Comparison of ENCODE assay signal across 10 mouse cellular contexts in the genomic region with DNA sequence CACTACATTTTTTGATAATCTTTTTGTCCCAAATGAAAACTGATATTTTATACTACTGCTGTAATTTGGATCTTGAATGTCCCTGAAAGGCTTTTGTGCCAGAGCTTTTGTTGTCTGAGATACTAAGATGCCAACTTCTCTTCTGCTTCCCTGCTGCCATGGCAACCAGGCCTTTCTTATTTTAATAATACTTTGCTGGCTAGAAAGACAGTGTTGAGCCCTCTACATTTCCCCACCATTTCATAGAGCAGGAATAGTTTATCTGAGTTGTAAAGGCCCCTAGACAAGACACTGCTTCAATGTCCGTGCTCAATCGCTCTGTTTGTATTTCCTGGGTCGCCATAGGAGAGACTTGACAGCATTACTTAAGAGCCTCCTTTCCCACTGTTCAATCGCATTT. TPM values are rescaled to one million over a fixed set of nuclear protein-coding genes. Genes with fewer than 3 reads are reported as not detected.
DNase-seq lines count a peak whose midpoint lies in the region; ATAC-seq and TF ChIP-seq lines count a peak whose summit lies in the region.
"Had no signal": no experiment of that assay in that cellular context is flagged by ENCODE, and none has a peak within 500 bp of the region (broad histone marks: within the 10 kb centered on the region; RNA-seq: fewer than 3 reads in every experiment).

No protein-coding gene starts in this region.

- H3K36me3 ChIP-seq in forebrain, embryonic 10.5 days (replicated peaks) = no peaks in the 10 kb centered on the region
- no peaks in the 10 kb centered on the region for H3K36me3 ChIP-seq in hindbrain, embryonic 16.5 days (ENCODE audit: control insufficient read depth, insufficient read depth, low read length)
- H3K36me3 ChIP-seq in midbrain, postnatal 0 days (ENCODE audit: insufficient read depth, low read length) = 0 out of 2 replicates have a peak, but pooled peaks cover 3% of the 10 kb centered on the region
- H3K36me3 ChIP-seq: limb, embryonic 15.5 days had no signal

- peak overlapping the region; percentile 56 for H3K27ac ChIP-seq in left cerebral cortex, adult 2 months
- H3K27ac ChIP-seq in forebrain, embryonic 10.5 days = no peak overlapping the region
- H3K27ac ChIP-seq in hindbrain, embryonic 16.5 days (ENCODE audit: low read depth, low read length) = peak overlapping the region; percentile 39; the same call in 1 of the 2 replicates
- H3K27ac ChIP-seq in midbrain, postnatal 0 days (ENCODE audit: low read depth, low read length) = 0 out of 2 replicates have a peak overlapping the region, but pooled peaks have one; percentile 7
- H3K27ac ChIP-seq: limb, embryonic 15.5 days had no signal

- H3K9ac ChIP-seq in hindbrain, embryonic 16.5 days (ENCODE audit: low read depth, low read length) = no peak overlapping the region
- 0 out of 2 replicates have a peak overlapping the region, but pooled peaks have one; percentile 24 for H3K9ac ChIP-seq in midbrain, postnatal 0 days (replicated peaks; ENCODE audit: low read length, poor library complexity, severe bottlenecking)
- H3K9ac ChIP-seq: limb, embryonic 15.5 days had no signal

- no peak for ATAC-seq in hindbrain, embryonic 16.5 days
- ATAC-seq in midbrain, postnatal 0 days (ENCODE audit: low FRiP score) = no peak

- no peak for TF ChIP-seq CTCF in left cerebral cortex, adult 2 months (IDR thresholded peaks at IDR 0.05)
- no peak for TF ChIP-seq CTCF in midbrain, postnatal 0 days (IDR thresholded peaks at IDR 0.05)

- DNase-seq in left cerebral cortex, adult 2 months (ENCODE audit: extremely low spot score in 1 of 2, low spot score in 2 of 2) = no peak
- DNase-seq in left cerebral cortex, postnatal 36 days (ENCODE audit: low spot score in 2 of 2) = no peak
- DNase-seq in forebrain, embryonic 10.5 days (ENCODE audit: extremely low spot score, low spot score) = no peak
- DNase-seq in midbrain, postnatal 0 days (ENCODE audit: low spot score) = peak; percentile 28
- no peak for DNase-seq in ovary, postnatal 14 days (ENCODE audit: low spot score)
- DNase-seq in lung, postnatal 36 days = no peak
- DNase-seq in retina, embryonic 14.5 days (ENCODE audit: low spot score) = no peak
- DNase-seq: kidney, postnatal 10 days had no signal

- peak overlapping the region; percentile 95 for H3K4me3 ChIP-seq in left cerebral cortex, adult 2 months
- H3K4me3 ChIP-seq in forebrain, embryonic 10.5 days = peak overlapping the region; percentile 13; the same call in 1 of the 2 replicates
- H3K4me3 ChIP-seq in hindbrain, embryonic 16.5 days (ENCODE audit: low read length) = peak overlapping the region; percentile 16; the same call in 1 of the 2 replicates
- H3K4me3 ChIP-seq in midbrain, postnatal 0 days (ENCODE audit: low read depth, low read length) = peak overlapping the region; percentile 95; the same call in 1 of the 2 replicates

- peak overlapping the region; percentile 86 for H3K4me2 ChIP-seq in hindbrain, embryonic 16.5 days (ENCODE audit: low read length)
- H3K4me2 ChIP-seq in midbrain, postnatal 0 days (ENCODE audit: low read depth, low read length, poor library complexity, severe bottlenecking) = peak overlapping the region; percentile 73

- peaks cover 4% of the 10 kb centered on the region for H3K27me3 ChIP-seq in forebrain, embryonic 10.5 days (ENCODE audit: poor library complexity, severe bottlenecking)
- H3K27me3 ChIP-seq in hindbrain, embryonic 16.5 days (replicated peaks; ENCODE audit: control insufficient read depth, insufficient read depth, low read length) = no peaks in the 10 kb centered on the region
- no peaks in the 10 kb centered on the region for H3K27me3 ChIP-seq in midbrain, postnatal 0 days (ENCODE audit: insufficient read depth, low read length)
- H3K27me3 ChIP-seq: limb, embryonic 15.5 days had no signal

- WGBS in forebrain, embryonic 10.5 days = 44% methylated on average over 4 of the region's 4 CpGs
- 11% methylated on average over 4 of the region's 4 CpGs for WGBS in hindbrain, embryonic 16.5 days
- 9% methylated on average over 4 of the region's 4 CpGs for WGBS in midbrain, postnatal 0 days

- H3K9me3 ChIP-seq in forebrain, embryonic 10.5 days = no peaks in the 10 kb centered on the region
- H3K9me3 ChIP-seq in hindbrain, embryonic 16.5 days (ENCODE audit: control insufficient read depth, low read length) = no peaks in the 10 kb centered on the region
- H3K9me3 ChIP-seq in midbrain, postnatal 0 days (ENCODE audit: low read length) = no peaks in the 10 kb centered on the region
- H3K9me3 ChIP-seq: limb, embryonic 15.5 days had no signal

- intact Hi-C loops in left cerebral cortex, adult 2 months (cut with DNase I) = loop anchor here (2.0 to 10.0 kb wide), 4 partner anchors 190 to 480 kb away; a partner anchor contains a TSS
- intact Hi-C loops in left cerebral cortex, postnatal 36 days (cut with DNase I) = loop anchor here (5.0 kb wide), 3 partner anchors 152 to 262 kb away; a partner anchor contains a TSS

- peaks cover 51% of the 10 kb centered on the region for H3K4me1 ChIP-seq in forebrain, embryonic 10.5 days
- H3K4me1 ChIP-seq in hindbrain, embryonic 16.5 days (ENCODE audit: control insufficient read depth, insufficient read depth, low read depth, low read length) = peaks cover 30% of the 10 kb centered on the region
- peaks cover 8% of the 10 kb centered on the region; the same call in 1 of the 2 replicates for H3K4me1 ChIP-seq in midbrain, postnatal 0 days (ENCODE audit: insufficient read depth, low read length)

RNA-seq across cellular contexts. Expression of a gene that starts 3.0 kb away (rescaled TPM):
- total RNA-seq in left cerebral cortex, adult 2 months (2021) = 10 to 100 TPM; 34.7 to 39.5 TPM
- total RNA-seq in left cerebral cortex, postnatal 36 days (2021) = 10 to 100 TPM; 28.0 to 38.6 TPM
- polyA plus RNA-seq in forebrain, embryonic 10.5 days (2016; fragmentation: Nextera tagmentation; extraction: Ambion mirVana) = 5.3 and 6.1 TPM in 2 replicates
- polyA plus RNA-seq in hindbrain, embryonic 16.5 days (2015; fragmentation: Nextera tagmentation; extraction: Ambion mirVana) = 6.2 and 10.0 TPM in 2 replicates
- total RNA-seq in midbrain, postnatal 0 days (2014; rRNA removed) = 35.3 and 37.6 TPM in 2 replicates
- polyA plus RNA-seq in midbrain, postnatal 0 days (2015; fragmentation: Nextera tagmentation; extraction: Ambion mirVana) = 10.7 and 12.0 TPM in 2 replicates

Comparison
In these comparisons a context has a peak if more than half of its experiments do, and no peak if none do; other contexts are left out.
1. H3K4me3 ChIP-seq: peak in every context shown above with its lines; median percentile 95 in left cerebral cortex, adult 2 months; 95 in midbrain, postnatal 0 days; 16 in hindbrain, embryonic 16.5 days; 13 in forebrain, embryonic 10.5 days.